Mouse (Mus musculus): ENCODE data around the gene Fam124a. TPM values are rescaled to one million over a fixed set of nuclear protein-coding genes. Genes with fewer than 3 reads are reported as not detected.
A peak's percentile ranks its signal among the peaks of the same experiment; 100 is the strongest.
"Not testable (repeated sequence)": the region's sequence is repeated elsewhere in the genome, so short reads cannot be mapped to it uniquely, and the experiment has no call there.

The Fam124a gene
- total RNA-seq (2021), result 1 to 10 TPM; 3.0 to 4.3 TPM

GRCm38 (mm10) chr14:62555309-62555829, at the start of gene Fam124a:
Gene Fam124a (plus strand): TSS chr14:62555737.
- DNase-seq (ENCODE audit: low spot score), result peak; percentile 54
- intact Hi-C loops (cut with DNase I), result loop anchor here (5.0 kb wide), 1 partner anchor 63 kb away; no protein-coding TSS in a partner anchor

GRCm38 (mm10) chr14:62506261-62506660, 49.3 kb upstream of the Fam124a start:
- no peak for DNase-seq (ENCODE audit: low spot score)
- intact Hi-C loops (cut with DNase I), result no loop called here

GRCm38 (mm10) chr14:62509350-62509749, 46.2 kb upstream of the Fam124a start:
- peak; percentile 15 for DNase-seq (ENCODE audit: low spot score)
- intact Hi-C loops (cut with DNase I), result no loop called here

- intact Hi-C loops (cut with DNase I), result no loop called here
Measured at GRCm38 (mm10) chr14:62512845-62513244, 42.7 kb upstream of the Fam124a start.

GRCm38 (mm10) chr14:62530951-62531350, 24.6 kb upstream of the Fam124a start:
- DNase-seq (ENCODE audit: low spot score), result no peak
- intact Hi-C loops (cut with DNase I), result no loop called here

More at GRCm38 (mm10) chr14:62512845-62513244, 42.7 kb upstream of the Fam124a start:
- DNase-seq (ENCODE audit: low spot score), result no peak

- DNase-seq (ENCODE audit: low spot score), result peak; percentile 2
- intact Hi-C loops (cut with DNase I), result no loop called here
Measured at GRCm38 (mm10) chr14:62536127-62536526, 19.4 kb upstream of the Fam124a start.

- DNase-seq (ENCODE audit: low spot score), result no peak
- intact Hi-C loops (cut with DNase I), result no loop called here
Measured at GRCm38 (mm10) chr14:62536988-62537387, 18.5 kb upstream of the Fam124a start.

GRCm38 (mm10) chr14:62539834-62540233, 15.7 kb upstream of the Fam124a start:
- no peak for DNase-seq (ENCODE audit: low spot score)
- intact Hi-C loops (cut with DNase I), result no loop called here

GRCm38 (mm10) chr14:62541751-62542150, 13.8 kb upstream of the Fam124a start:
- intact Hi-C loops (cut with DNase I), result no loop called here
- no peak for DNase-seq (ENCODE audit: low spot score)

GRCm38 (mm10) chr14:62546296-62546695, 9.2 kb upstream of the Fam124a start:
- intact Hi-C loops (cut with DNase I), result no loop called here
- DNase-seq (ENCODE audit: low spot score), result no peak

GRCm38 (mm10) chr14:62546746-62547145, 8.8 kb upstream of the Fam124a start:
- no peak for DNase-seq (ENCODE audit: low spot score)

GRCm38 (mm10) chr14:62550121-62550520, 5.4 kb upstream of the Fam124a start:
- intact Hi-C loops (cut with DNase I), result no loop called here
- DNase-seq (ENCODE audit: low spot score), result no peak

More at GRCm38 (mm10) chr14:62546746-62547145, 8.8 kb upstream of the Fam124a start:
- intact Hi-C loops (cut with DNase I), result no loop called here

- no peak for DNase-seq (ENCODE audit: low spot score)
- intact Hi-C loops (cut with DNase I), result no loop called here
Measured at GRCm38 (mm10) chr14:62552771-62553170, 2.8 kb upstream of the Fam124a start.

- intact Hi-C loops (cut with DNase I), result no loop called here
- no peak for DNase-seq (ENCODE audit: low spot score)
Measured at GRCm38 (mm10) chr14:62553786-62554185, 1.8 kb upstream of the Fam124a start.

GRCm38 (mm10) chr14:62555840-62556810, 588 bp downstream of the Fam124a start:
- DNase-seq (ENCODE audit: low spot score), result no peak
- intact Hi-C loops (cut with DNase I), result loop anchor here (5.0 kb wide), 1 partner anchor 64 kb away; no protein-coding TSS in a partner anchor

GRCm38 (mm10) chr14:62557111-62557510, 1.6 kb downstream of the Fam124a start:
- no peak for DNase-seq (ENCODE audit: low spot score)
- intact Hi-C loops (cut with DNase I), result loop anchor here (5.0 kb wide), 1 partner anchor 65 kb away; no protein-coding TSS in a partner anchor

GRCm38 (mm10) chr14:62561875-62562748, 6.6 kb downstream of the Fam124a start:
- no peak for DNase-seq (ENCODE audit: low spot score)
- intact Hi-C loops (cut with DNase I), result no loop called here

- DNase-seq (ENCODE audit: low spot score), result no peak
- intact Hi-C loops (cut with DNase I), result no loop called here
Measured at GRCm38 (mm10) chr14:62563679-62564078, 8.1 kb downstream of the Fam124a start.

- intact Hi-C loops (cut with DNase I); DNase-seq (ENCODE audit: low spot score): not testable (repeated sequence)
Measured at GRCm38 (mm10) chr14:62566821-62567220, 11.3 kb downstream of the Fam124a start, which contains the start of gene Gm4131. Gene Gm4131 (minus strand): TSS chr14:62566921.

GRCm38 (mm10) chr14:62569463-62569862, 13.9 kb downstream of the Fam124a start:
- no peak for DNase-seq (ENCODE audit: low spot score)
- intact Hi-C loops (cut with DNase I), result no loop called here

All from heart, postnatal 25 days (tissue).